Mouse (Mus musculus) kidney, embryonic 15.5 days (tissue): ENCODE measurements around the gene Gabpa. TPM values are rescaled to one million over a fixed set of nuclear protein-coding genes. Genes with fewer than 3 reads are reported as not detected.

Source experiments
- ATAC-seq: fragments of 200-750 bp; cut with Nextera tagmentation; replicated peaks from 2 replicates; pipeline ENCODE4 v1.8.0; 2017; ENCODE audit warnings: moderate TSS enrichment; ENCODE audit not compliant: low FRiP score
- H3K27ac ChIP-seq: fragments of 300-500 bp; sonication (generic); 2 replicates; pipeline ENCODE4 v1.5.1; 2015; ENCODE audit warnings: mild to moderate bottlenecking, inconsistent platforms
- H3K27me3 ChIP-seq: fragments of 300-500 bp; sonication (generic); 2 replicates; pipeline ENCODE4 v1.6.1; 2015; ENCODE audit warnings: inconsistent platforms
- H3K36me3 ChIP-seq: fragments of 300-500 bp; sonication (generic); 2 replicates; pipeline ENCODE4 v1.6.1; 2015; ENCODE audit warnings: inconsistent platforms
- H3K4me1 ChIP-seq: fragments of 300-500 bp; sonication (generic); 2 replicates; pipeline ENCODE4 v1.6.1; 2015; ENCODE audit warnings: inconsistent platforms
- H3K4me2 ChIP-seq: fragments of 300-500 bp; sonication (generic); 2 replicates; pipeline ENCODE4 v1.6.1; 2015; ENCODE audit warnings: moderate library complexity, mild to moderate bottlenecking, inconsistent platforms
- H3K4me3 ChIP-seq: fragments of 300-500 bp; sonication (generic); replicated peaks from 2 replicates; pipeline ENCODE4 v1.5.1; 2015; ENCODE audit warnings: mild to moderate bottlenecking, inconsistent platforms
- H3K9ac ChIP-seq: fragments of 300-500 bp; sonication (generic); 2 replicates; pipeline ENCODE4 v1.6.1; 2015; ENCODE audit warnings: mild to moderate bottlenecking, inconsistent platforms
- H3K9me3 ChIP-seq: fragments of 300-500 bp; sonication (generic); replicated peaks from 2 replicates; pipeline ENCODE4 v1.6.1; 2016; ENCODE audit warnings: inconsistent platforms
- WGBS: fragments of 180-500 bp; shearing (Covaris S2); methylation state at CpG from one replicate; pipeline ENCODE4 v1.1.7; 2015; ENCODE audit warnings: mixed read lengths; 5-methylcytosine and 5-hydroxymethylcytosine counted together
- polyA plus RNA-seq: library from polyadenylated mRNA; unstranded; fragments of >200 nt; fragmentation: Nextera tagmentation; extraction: Ambion mirVana; gene quantifications from 2 replicates; pipeline ENCODE4 v1.2.1, GENCODE M21; 2015

Gene Gabpa
- polyA plus RNA-seq, 1 experiment from 2014 or later: 39.5 TPM

DNA sequence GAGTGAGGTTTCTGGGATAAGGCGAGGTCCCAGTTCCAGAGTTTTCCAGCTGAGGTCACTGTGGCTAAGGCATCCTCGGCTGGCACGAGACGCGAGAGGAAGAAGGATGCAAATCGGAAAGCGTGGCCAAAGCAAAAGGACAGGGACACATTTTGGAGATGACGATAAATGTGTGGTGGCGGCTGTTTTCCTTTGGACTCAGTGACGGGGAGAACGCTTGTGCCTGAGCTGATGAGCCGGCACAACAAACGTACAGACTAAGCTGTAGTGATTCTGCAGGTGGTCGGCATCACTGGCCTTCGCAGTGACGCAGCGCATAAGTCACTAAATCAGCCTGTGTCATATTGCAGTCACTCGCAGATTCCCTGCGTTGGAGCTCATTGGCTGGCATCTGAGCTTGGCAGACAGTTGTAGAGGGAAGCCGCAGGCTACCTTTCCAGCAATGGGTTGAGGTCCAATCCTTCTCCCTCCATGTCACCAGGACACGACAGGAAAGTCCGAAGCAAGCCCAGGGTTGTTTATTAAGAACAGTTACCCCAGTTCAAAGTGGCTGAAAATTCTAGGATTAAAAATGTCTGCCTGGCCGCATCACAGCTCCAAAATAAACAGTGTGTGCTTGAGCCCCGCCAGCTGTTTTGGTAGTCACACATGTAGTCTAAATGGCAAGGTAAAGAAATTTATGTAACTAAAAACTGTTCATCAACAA lies 40.4 kb downstream of the Gabpa start:
- H3K27ac ChIP-seq: peak overlapping the region; percentile 54
- 48% methylated on average over 24 of the region's 24 CpGs for WGBS

DNA sequence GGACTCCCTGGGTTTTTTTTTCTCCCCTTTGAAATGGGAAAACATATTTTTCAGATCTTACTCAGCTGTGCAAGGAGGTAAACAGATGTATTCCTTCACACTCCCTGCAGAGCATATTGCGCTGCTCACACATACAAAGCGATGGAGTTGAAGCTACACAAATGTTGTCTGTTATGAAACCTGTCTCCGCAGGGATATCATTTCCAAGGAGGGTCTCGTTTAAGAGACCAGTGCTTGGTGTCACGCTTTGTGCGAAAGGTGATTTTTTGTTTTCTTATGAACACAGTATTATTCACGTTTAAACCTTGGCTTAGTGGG lies 41.0 kb downstream of the Gabpa start:
- Histone ChIP-seq H3K36me3 (no peaks in the 10 kb centered on the region), H3K4me2 (peak overlapping the region; percentile 55), H3K27me3 (no peaks in the 10 kb centered on the region), H3K9me3 (no peaks in the 10 kb centered on the region), H3K9ac (no peak overlapping the region), H3K4me3 (peak overlapping the region; percentile 29; the same call in 1 of the 2 replicates), H3K27ac (peak overlapping the region; percentile 54; the same call in 1 of the 2 replicates), H3K4me1 (peaks cover 10% of the 10 kb centered on the region; the same call in 1 of the 2 replicates)
- WGBS: 58% methylated on average over 7 of the region's 7 CpGs
- peak; percentile 50; the same call in 1 of the 2 replicates for ATAC-seq

More for the DNA sequence above, 40.4 kb downstream of the Gabpa start:
- Histone ChIP-seq H3K4me2 (peak overlapping the region; percentile 55), H3K36me3 (no peaks in the 10 kb centered on the region), H3K27me3 (no peaks in the 10 kb centered on the region), H3K9me3 (no peaks in the 10 kb centered on the region), H3K9ac (no peak overlapping the region), H3K4me3 (peak overlapping the region; percentile 29), H3K4me1 (peaks cover 10% of the 10 kb centered on the region; the same call in 1 of the 2 replicates)
- ATAC-seq: peak; percentile 37; the same call in 1 of the 2 replicates

DNA sequence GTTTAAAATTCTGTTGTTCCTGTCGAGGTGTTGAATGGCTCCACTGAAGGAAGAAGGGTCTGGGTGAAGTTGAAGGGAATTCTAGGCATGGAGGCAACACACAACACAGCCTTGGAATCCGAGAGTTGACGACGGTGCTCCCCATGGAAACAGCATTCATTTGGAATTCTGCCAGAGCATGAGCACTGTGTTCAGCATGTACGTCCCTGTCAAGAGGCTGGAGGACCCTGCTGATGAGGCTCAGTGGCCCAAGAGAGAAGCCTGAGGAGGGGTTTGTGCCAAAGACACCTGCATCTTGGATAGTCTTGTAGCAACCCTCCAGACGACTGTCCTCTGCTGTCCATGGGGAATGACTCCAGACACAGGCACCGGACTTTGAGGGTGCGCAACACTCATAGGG lies 41.4 kb downstream of the Gabpa start:
- WGBS: 51% methylated on average over 8 of the region's 8 CpGs
- H3K27ac ChIP-seq: no peak overlapping the region
- peaks cover 10% of the 10 kb centered on the region; the same call in 1 of the 2 replicates for H3K4me1 ChIP-seq
- H3K4me3 ChIP-seq: no peak overlapping the region
- H3K27me3 ChIP-seq: no peaks in the 10 kb centered on the region
- ATAC-seq: 0 out of 2 replicates have a peak, but pooled peaks have one; percentile 43
- H3K4me2 ChIP-seq: peak overlapping the region; percentile 55
- H3K9ac ChIP-seq: no peak overlapping the region
- no peaks in the 10 kb centered on the region for H3K36me3 ChIP-seq
- no peaks in the 10 kb centered on the region for H3K9me3 ChIP-seq

DNA sequence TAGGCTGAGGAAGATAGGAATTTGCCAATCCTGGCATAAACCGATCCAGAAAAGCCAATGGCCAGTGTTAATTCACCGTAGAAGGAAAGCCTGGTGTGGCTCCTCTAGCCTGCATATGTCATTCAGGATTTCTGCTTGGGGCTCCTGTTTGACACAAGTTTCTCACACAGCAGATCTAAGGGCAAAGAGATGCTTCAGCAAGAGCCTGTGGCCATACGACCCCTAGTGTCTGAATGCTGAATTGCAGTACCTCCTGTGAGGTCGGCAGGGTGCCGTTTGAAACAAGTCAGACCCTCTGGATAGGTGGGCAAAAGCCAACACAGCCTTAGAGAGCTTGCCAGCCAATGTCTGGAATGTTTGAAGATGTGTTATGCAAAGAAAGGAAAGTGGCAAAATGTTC lies 44.4 kb downstream of the Gabpa start:
- peaks cover 10% of the 10 kb centered on the region; the same call in 1 of the 2 replicates for H3K4me1 ChIP-seq
- H3K9me3 ChIP-seq: no peaks in the 10 kb centered on the region
- WGBS: 27% methylated on average over 5 of the region's 5 CpGs
- no peak overlapping the region for H3K4me2 ChIP-seq
- no peaks in the 10 kb centered on the region for H3K27me3 ChIP-seq
- no peak overlapping the region for H3K9ac ChIP-seq
- no peaks in the 10 kb centered on the region for H3K36me3 ChIP-seq
- H3K4me3 ChIP-seq: no peak overlapping the region
- ATAC-seq: no peak
- H3K27ac ChIP-seq: no peak overlapping the region

DNA sequence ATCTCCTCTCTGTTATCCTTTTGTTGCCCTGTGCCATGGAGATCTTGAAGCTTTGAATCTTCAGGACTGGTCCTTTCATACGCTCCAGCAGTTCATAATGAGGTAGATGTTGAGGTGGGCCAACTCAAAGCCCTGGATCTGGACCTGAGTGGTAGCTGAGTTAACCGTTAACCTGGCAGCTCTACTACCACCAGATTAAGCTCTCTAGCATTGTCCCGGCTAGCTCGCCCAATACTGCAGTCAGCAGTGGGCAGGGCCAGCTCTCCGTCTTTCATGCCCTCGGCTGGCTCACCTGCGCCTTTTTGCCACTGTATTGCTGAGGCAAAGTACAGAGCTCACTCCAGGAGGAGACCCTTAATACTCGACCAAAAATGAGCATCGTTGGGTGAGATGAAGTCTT lies 46.4 kb downstream of the Gabpa start:
- H3K36me3 ChIP-seq: no peaks in the 10 kb centered on the region
- ATAC-seq: peak; percentile 62
- 81% methylated on average over 9 of the region's 9 CpGs for WGBS
- no peak overlapping the region for H3K4me2 ChIP-seq
- H3K4me3 ChIP-seq: no peak overlapping the region
- H3K27me3 ChIP-seq: no peaks in the 10 kb centered on the region
- no peak overlapping the region for H3K9ac ChIP-seq
- H3K9me3 ChIP-seq: no peaks in the 10 kb centered on the region
- H3K4me1 ChIP-seq: peaks cover 2% of the 10 kb centered on the region; the same call in 1 of the 2 replicates
- H3K27ac ChIP-seq: no peak overlapping the region

DNA sequence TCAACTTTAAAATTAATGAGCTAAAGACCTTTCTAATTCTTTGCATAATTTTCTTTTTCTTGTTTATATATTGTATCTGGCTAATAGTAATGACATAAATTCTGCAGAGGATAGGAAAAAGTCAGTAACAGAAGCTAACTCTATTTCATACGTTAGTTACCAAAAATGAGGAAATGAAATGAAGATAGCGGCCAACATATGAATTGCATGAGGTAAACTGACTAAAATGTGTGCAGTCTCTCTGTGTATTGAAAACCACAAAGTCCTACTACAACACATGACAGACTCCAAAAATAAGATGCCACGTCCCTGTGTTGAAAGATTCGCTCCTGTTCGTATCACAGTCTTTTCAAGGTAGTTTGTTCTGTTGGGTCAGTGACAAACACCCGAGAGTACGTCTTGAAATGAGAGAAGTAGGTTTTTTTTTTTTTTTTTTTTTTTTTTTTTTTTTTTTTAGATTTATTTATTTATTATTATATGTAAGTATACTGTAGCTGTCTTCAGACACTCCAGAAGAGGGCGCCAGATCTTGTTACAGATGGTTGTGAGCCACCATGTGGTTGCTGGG lies 47.1 kb downstream of the Gabpa start:
- no peak overlapping the region for H3K4me3 ChIP-seq
- no peak overlapping the region for H3K9ac ChIP-seq
- H3K27me3 ChIP-seq: no peaks in the 10 kb centered on the region
- H3K4me2 ChIP-seq: no peak overlapping the region
- H3K4me1 ChIP-seq: no peaks in the 10 kb centered on the region
- no peak overlapping the region for H3K27ac ChIP-seq
- H3K9me3 ChIP-seq: no peaks in the 10 kb centered on the region
- ATAC-seq: no peak
- WGBS: 84% methylated on average over 8 of the region's 8 CpGs
- no peaks in the 10 kb centered on the region for H3K36me3 ChIP-seq

DNA sequence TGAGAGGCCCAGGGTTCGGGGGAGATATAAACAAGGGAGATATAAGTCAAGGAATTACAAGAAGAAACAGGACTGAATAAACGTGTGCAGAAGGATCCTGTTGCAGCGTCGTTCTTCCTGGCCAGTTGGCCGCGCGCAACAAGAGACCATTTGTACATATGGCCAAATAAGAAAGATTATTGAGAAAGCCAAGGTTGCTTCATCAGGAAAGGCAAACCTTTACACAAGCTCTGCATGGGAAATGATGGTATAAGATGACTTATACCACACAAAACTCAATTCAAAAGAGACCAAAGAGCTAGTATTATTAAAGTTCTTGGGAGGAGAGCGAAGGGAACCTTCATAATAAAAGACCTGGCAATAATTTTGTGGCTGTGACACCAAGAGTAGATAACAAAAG lies 49.8 kb downstream of the Gabpa start:
- Histone ChIP-seq H3K4me1 (no peaks in the 10 kb centered on the region), H3K9ac (no peak overlapping the region), H3K4me2 (no peak overlapping the region), H3K27ac (no peak overlapping the region), H3K36me3 (no peaks in the 10 kb centered on the region), H3K9me3 (no peaks in the 10 kb centered on the region), H3K27me3 (no peaks in the 10 kb centered on the region), H3K4me3 (no peak overlapping the region)
- no peak for ATAC-seq
- 83% methylated on average over 8 of the region's 8 CpGs for WGBS

DNA sequence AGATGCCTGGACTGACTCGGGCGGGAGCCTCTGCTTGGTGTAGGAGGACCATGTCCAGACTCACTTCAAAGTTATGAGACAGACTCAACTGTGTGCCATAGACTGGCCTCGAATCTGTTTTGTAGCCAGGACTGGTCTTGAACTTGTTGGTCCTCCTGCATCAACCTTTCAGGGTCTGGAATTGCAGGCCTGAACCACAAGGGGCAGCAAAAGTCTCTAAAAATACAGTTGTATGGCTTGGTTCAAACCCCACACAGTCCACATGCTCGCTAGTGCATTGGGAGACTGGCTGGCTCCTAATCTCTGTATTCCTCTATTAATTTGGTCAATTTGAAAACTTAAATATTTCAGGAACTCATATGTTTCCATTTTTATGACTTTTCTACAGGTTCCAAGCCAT lies 68.3 kb downstream of the Gabpa start:
- H3K4me2 ChIP-seq: no peak overlapping the region
- no peaks in the 10 kb centered on the region for H3K36me3 ChIP-seq
- H3K4me3 ChIP-seq: no peak overlapping the region
- H3K9me3 ChIP-seq: no peaks in the 10 kb centered on the region
- H3K27me3 ChIP-seq: no peaks in the 10 kb centered on the region
- no peak for ATAC-seq
- WGBS: 97% methylated on average over 4 of the region's 4 CpGs
- H3K4me1 ChIP-seq: no peaks in the 10 kb centered on the region
- no peak overlapping the region for H3K27ac ChIP-seq
- no peak overlapping the region for H3K9ac ChIP-seq

DNA sequence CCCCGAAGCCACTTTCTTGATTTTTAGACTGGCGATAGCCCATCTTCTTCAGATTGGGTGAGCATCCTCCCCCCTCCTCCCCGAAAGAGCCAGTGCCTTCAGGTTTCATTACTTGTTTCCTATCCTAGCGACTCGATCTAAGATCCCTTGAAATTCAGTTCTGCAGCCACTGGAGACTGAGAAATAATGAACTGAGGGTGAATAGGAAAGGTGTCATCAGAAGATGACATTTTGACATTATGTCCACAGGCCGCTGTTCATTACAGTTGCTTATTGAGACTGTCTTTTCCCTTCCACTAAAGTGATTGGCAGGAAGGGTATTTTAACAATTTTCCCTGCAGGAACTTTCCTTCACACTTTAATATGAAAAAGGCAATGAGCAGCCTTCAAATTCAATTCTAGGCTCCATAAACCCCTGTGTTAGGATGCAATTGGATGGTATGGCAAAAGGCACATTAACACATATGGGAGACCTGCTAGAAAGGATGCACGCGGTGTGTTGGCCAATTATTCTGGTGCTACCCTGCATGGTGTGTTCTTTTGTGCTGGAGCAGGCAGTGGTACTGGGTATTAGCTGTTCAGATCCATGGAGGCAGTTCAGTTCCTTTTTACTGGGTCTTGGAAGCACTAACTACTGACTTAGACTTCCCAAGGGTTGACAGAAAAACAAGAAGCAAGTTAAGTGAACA lies 76.9 kb downstream of the Gabpa start:
- no peak for ATAC-seq
- Histone ChIP-seq H3K4me1 (no peaks in the 10 kb centered on the region), H3K4me2 (no peak overlapping the region), H3K9me3 (no peaks in the 10 kb centered on the region), H3K4me3 (no peak overlapping the region), H3K27ac (no peak overlapping the region), H3K36me3 (no peaks in the 10 kb centered on the region), H3K27me3 (no peaks in the 10 kb centered on the region), H3K9ac (no peak overlapping the region)
- WGBS: 93% methylated on average over 8 of the region's 8 CpGs

Other genes starting within 250 kb of the Gabpa start
- gene Mrpl39, start 99.2 kb upstream of the Gabpa start, polyA plus RNA-seq: 48.0 and 51.9 TPM in 2 replicates
- 4.0 TPM in 2 replicates for gene Jam2, start 60.8 kb upstream of the Gabpa start, polyA plus RNA-seq
- 1,003 and 1,100 TPM in 2 replicates for gene Atp5j, start 700 bp downstream of the Gabpa start, polyA plus RNA-seq